Mouse (Mus musculus) kidney, embryonic 16.5 days (tissue): ENCODE data around the gene Hoxb3. TPM values are rescaled to one million over a fixed set of nuclear protein-coding genes. Genes with fewer than 3 reads are reported as not detected.

ENCODE experiments used
- ATAC-seq: fragments of 200-750 bp; cut with Nextera tagmentation; 2 replicates; pipeline ENCODE4 v1.8.0; 2017; ENCODE audit warnings: moderate TSS enrichment; ENCODE audit not compliant: low FRiP score, low TSS enrichment
- H3K27ac ChIP-seq: fragments of 300-500 bp; sonication (generic); 2 replicates; pipeline ENCODE4 v1.5.1; 2014; ENCODE audit warnings: low read length
- H3K27me3 ChIP-seq: fragments of 300-500 bp; sonication (generic); 2 replicates; pipeline ENCODE4 v1.6.1; 2014; ENCODE audit warnings: low read length, control low read depth, mixed read lengths; ENCODE audit not compliant: insufficient read depth
- H3K36me3 ChIP-seq: fragments of 300-500 bp; sonication (generic); 2 replicates; pipeline ENCODE4 v1.6.1; 2014; ENCODE audit warnings: low read length, control low read depth, mixed read lengths; ENCODE audit not compliant: insufficient read depth
- H3K4me1 ChIP-seq: fragments of 300-500 bp; sonication (generic); 2 replicates; pipeline ENCODE4 v1.6.1; 2014; ENCODE audit warnings: low read length, control low read depth, mixed read lengths; ENCODE audit not compliant: insufficient read depth
- H3K4me2 ChIP-seq: fragments of 300-500 bp; sonication (generic); replicated peaks from 2 replicates; pipeline ENCODE4 v1.6.1; 2014; ENCODE audit warnings: low read depth, low read length
- H3K4me3 ChIP-seq: fragments of 300-500 bp; sonication (generic); 2 replicates; pipeline ENCODE4 v1.5.1; 2014; ENCODE audit warnings: mild to moderate bottlenecking, low read length
- H3K9ac ChIP-seq: fragments of 300-500 bp; sonication (generic); replicated peaks from 2 replicates; pipeline ENCODE4 v1.6.1; 2014; ENCODE audit warnings: low read length
- H3K9me3 ChIP-seq: fragments of 300-500 bp; sonication (generic); 2 replicates; pipeline ENCODE4 v1.6.1; 2016; ENCODE audit warnings: low read length, control low read depth
- WGBS: fragments of 180-500 bp; shearing (Covaris S2); extraction: QIAGEN DNeasy Blood & Tissue Kit; methylation state at CpG from one replicate; pipeline ENCODE4 v1.1.7; 2014; 5-methylcytosine and 5-hydroxymethylcytosine counted together
- polyA plus RNA-seq: library from polyadenylated mRNA; unstranded; fragments of >200 nt; fragmentation: Nextera tagmentation; extraction: Ambion mirVana; gene quantifications from 2 replicates; pipeline ENCODE4 v1.2.1, GENCODE M21; 2015

The Hoxb3 gene
- polyA plus RNA-seq, 1 experiment from 2014 or later, result 3.7 TPM

GRCm38 (mm10) chr11:96317608-96318367 lies 5.3 kb upstream of the Hoxb3 start, which contains the start of gene Hoxb4:
Hoxb4 (plus strand) TSS chr11:96318267.
- H3K27me3 ChIP-seq, result no peaks in the 10 kb centered on the region
- no peaks in the 10 kb centered on the region for H3K9me3 ChIP-seq
- 7% methylated on average over 28 of the region's 28 CpGs for WGBS
- 0 out of 2 replicates have a peak, but pooled peaks cover 4% of the 10 kb centered on the region for H3K36me3 ChIP-seq
- peak within 1 kb of the TSS; percentile 99 for H3K27ac ChIP-seq
- H3K4me3 ChIP-seq, result peak within 1 kb of the TSS; percentile 71
- peaks cover 72% of the 10 kb centered on the region for H3K4me1 ChIP-seq
- peak within 1 kb of the TSS; percentile 90 for H3K4me2 ChIP-seq
- peak; percentile 6; the same call in 1 of the 2 replicates for ATAC-seq
- peak within 1 kb of the TSS; percentile 90 for H3K9ac ChIP-seq

- no peaks in the 10 kb centered on the region for H3K9me3 ChIP-seq
- peak overlapping the region; percentile 99 for H3K27ac ChIP-seq
- peak overlapping the region; percentile 71 for H3K4me3 ChIP-seq
- H3K4me1 ChIP-seq, result peaks cover 72% of the 10 kb centered on the region
- ATAC-seq, result peak; percentile 76
- under 1% methylated on average over 38 of the region's 45 CpGs for WGBS
- peak overlapping the region; percentile 90 for H3K4me2 ChIP-seq
- peak overlapping the region; percentile 90 for H3K9ac ChIP-seq
- H3K36me3 ChIP-seq, result 0 out of 2 replicates have a peak, but pooled peaks cover 4% of the 10 kb centered on the region
- H3K27me3 ChIP-seq, result no peaks in the 10 kb centered on the region
Observed at GRCm38 (mm10) chr11:96318368-96319070, 4.6 kb upstream of the Hoxb3 start.

GRCm38 (mm10) chr11:96319071-96319902 lies 3.8 kb upstream of the Hoxb3 start:
- 0 out of 2 replicates have a peak, but pooled peaks cover 4% of the 10 kb centered on the region for H3K36me3 ChIP-seq
- H3K27me3 ChIP-seq, result no peaks in the 10 kb centered on the region
- H3K4me3 ChIP-seq, result peak overlapping the region; percentile 71
- peaks cover 72% of the 10 kb centered on the region for H3K4me1 ChIP-seq
- H3K27ac ChIP-seq, result peak overlapping the region; percentile 99
- WGBS, result under 1% methylated on average over 26 of the region's 34 CpGs
- peak; percentile 87 for ATAC-seq
- H3K9me3 ChIP-seq, result no peaks in the 10 kb centered on the region
- H3K4me2 ChIP-seq, result peak overlapping the region; percentile 90
- peak overlapping the region; percentile 90 for H3K9ac ChIP-seq

DNA sequence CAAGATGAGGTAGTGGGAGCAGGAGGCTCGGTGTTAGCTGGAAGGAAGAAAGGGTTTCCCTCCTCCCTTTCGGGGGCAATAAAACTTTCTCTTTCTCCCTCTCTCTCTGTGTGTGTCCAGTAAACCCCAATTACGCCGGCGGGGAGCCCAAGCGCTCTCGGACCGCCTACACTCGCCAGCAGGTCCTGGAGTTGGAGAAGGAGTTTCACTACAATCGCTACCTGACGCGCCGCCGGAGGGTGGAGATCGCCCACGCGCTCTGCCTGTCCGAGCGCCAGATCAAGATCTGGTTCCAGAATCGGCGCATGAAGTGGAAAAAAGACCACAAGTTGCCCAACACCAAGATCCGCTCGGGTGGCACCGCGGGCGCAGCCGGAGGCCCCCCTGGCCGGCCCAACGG lies 3.2 kb upstream of the Hoxb3 start:
- Histone ChIP-seq H3K4me1 (peaks cover 75% of the 10 kb centered on the region), H3K27ac (peak overlapping the region; percentile 99), H3K4me2 (peak overlapping the region; percentile 90), H3K36me3 (0 out of 2 replicates have a peak, but pooled peaks cover 2% of the 10 kb centered on the region), H3K4me3 (peak overlapping the region; percentile 71), H3K9ac (peak overlapping the region; percentile 90), H3K27me3 (no peaks in the 10 kb centered on the region), H3K9me3 (no peaks in the 10 kb centered on the region)
- ATAC-seq, result peak; percentile 5; the same call in 1 of the 2 replicates
- WGBS, result 1% methylated on average over 29 of the region's 29 CpGs

DNA sequence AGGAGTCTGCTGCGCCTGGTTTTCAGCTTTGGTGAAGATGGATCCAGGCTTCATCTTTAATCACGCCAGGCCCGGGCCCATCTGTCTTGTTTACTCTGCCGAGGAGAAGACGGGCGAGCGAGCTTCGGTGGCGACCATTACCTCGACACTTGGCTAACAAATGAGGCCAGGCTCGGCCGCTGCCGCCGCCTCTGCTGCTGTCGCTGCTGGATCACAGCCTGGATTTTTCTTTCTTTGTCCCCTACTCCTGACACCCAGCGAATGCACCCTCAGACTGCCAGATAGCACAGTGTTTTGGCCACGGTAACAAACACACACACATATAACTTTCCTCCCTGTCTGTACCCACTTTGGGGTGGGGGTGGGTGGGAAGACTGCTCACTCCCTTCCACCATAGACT lies 2.4 kb upstream of the Hoxb3 start:
- peak overlapping the region; percentile 90 for H3K4me2 ChIP-seq
- H3K4me3 ChIP-seq, result peak overlapping the region; percentile 71
- peak overlapping the region; percentile 90 for H3K9ac ChIP-seq
- peaks cover 75% of the 10 kb centered on the region for H3K4me1 ChIP-seq
- H3K36me3 ChIP-seq, result no peaks in the 10 kb centered on the region
- ATAC-seq, result no peak
- no peaks in the 10 kb centered on the region for H3K9me3 ChIP-seq
- H3K27ac ChIP-seq, result peak overlapping the region; percentile 99
- WGBS, result 8% methylated on average over 17 of the region's 17 CpGs
- H3K27me3 ChIP-seq, result no peaks in the 10 kb centered on the region

DNA sequence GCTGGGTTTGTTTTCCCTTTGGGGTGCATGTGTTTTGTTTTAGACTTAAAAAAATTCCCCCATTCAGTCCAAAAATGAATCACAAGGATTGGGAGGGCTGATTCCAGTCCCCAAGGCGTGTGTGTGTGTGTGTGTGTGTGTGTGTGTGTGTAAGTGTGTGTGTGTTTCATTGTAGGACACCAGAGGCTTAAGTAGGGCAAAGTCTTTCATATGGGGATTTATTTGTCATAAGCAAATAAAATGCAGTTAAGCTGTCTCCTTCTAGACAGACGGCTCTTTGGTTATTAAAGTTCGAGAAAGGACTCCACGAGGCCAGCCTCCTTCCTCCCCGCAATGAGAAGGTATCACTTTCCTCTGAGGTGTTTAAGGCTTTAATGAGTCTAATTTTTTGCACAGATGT lies 1.3 kb upstream of the Hoxb3 start:
- Histone ChIP-seq H3K27ac (peak overlapping the region; percentile 99), H3K4me3 (peak overlapping the region; percentile 71), H3K9ac (peak overlapping the region; percentile 90), H3K4me2 (peak overlapping the region; percentile 90), H3K9me3 (no peaks in the 10 kb centered on the region), H3K4me1 (peaks cover 74% of the 10 kb centered on the region), H3K27me3 (no peaks in the 10 kb centered on the region), H3K36me3 (no peaks in the 10 kb centered on the region; the same call in 1 of the 2 replicates)
- ATAC-seq, result no peak
- 19% methylated on average over 5 of the region's 5 CpGs for WGBS

GRCm38 (mm10) chr11:96322738-96323137 lies 388 bp upstream of the Hoxb3 start:
- peaks cover 74% of the 10 kb centered on the region for H3K4me1 ChIP-seq

DNA sequence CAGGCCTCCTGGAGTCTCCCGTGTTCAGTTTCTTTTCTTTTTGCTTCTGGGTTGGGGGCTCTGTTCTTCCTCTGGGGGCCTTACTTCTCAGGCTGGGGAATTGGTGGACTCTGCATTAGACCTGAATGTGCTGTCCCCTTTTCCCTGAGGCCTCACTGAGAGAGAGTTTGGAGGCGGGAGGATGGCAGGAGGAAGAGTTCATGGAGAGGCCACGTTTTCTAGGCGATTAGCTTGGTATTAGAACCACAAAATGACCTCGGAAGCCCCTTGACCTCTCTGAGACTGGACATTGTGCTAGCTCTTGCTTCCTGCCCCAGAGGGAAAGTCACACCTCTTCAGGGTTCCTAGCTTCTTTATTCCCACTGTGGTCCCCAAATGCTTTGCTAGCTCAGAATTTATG lies 999 bp downstream of the Hoxb3 start:
- Histone ChIP-seq H3K27ac (peak overlapping the region; percentile 99), H3K4me1 (peaks cover 85% of the 10 kb centered on the region), H3K9me3 (no peaks in the 10 kb centered on the region), H3K4me2 (peak overlapping the region; percentile 90), H3K36me3 (no peaks in the 10 kb centered on the region; the same call in 1 of the 2 replicates), H3K4me3 (peak overlapping the region; percentile 71), H3K9ac (peak overlapping the region; percentile 90), H3K27me3 (no peaks in the 10 kb centered on the region)
- no peak for ATAC-seq
- WGBS, result 8% methylated on average over 5 of the region's 5 CpGs

More at GRCm38 (mm10) chr11:96322738-96323137, 388 bp upstream of the Hoxb3 start:
- H3K27me3 ChIP-seq, result no peaks in the 10 kb centered on the region
- H3K9ac ChIP-seq, result peak overlapping the region; percentile 90
- ATAC-seq, result no peak
- H3K36me3 ChIP-seq, result no peaks in the 10 kb centered on the region; the same call in 1 of the 2 replicates
- WGBS, result 20% methylated on average over 6 of the region's 6 CpGs
- peak overlapping the region; percentile 90 for H3K4me2 ChIP-seq
- H3K27ac ChIP-seq, result peak overlapping the region; percentile 99
- peak overlapping the region; percentile 71 for H3K4me3 ChIP-seq
- no peaks in the 10 kb centered on the region for H3K9me3 ChIP-seq

DNA sequence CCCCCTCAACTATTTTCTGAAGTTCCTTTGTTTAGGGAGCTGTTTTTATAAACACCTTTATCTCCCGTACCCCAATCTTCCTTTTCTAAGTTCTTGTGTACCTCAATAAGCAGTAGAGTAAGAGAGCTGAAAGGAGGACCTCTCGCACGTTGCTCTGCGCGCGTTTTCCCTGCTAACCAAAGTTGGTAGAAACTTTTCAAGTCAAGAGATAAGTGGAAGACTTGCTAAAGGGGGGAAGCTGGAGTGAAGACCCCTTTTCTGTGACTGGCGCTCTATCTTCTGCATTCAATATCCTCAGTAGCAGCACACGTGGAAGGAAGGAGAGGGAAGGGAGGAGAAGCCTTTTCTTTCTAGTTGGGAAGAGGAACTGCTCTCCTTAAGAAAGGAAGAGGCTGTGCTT lies 1.8 kb downstream of the Hoxb3 start:
- no peak for ATAC-seq

More for the DNA sequence above, 1.8 kb downstream of the Hoxb3 start:
- peaks cover 92% of the 10 kb centered on the region for H3K4me1 ChIP-seq
- H3K27ac ChIP-seq, result peak overlapping the region; percentile 99
- no peaks in the 10 kb centered on the region; the same call in 1 of the 2 replicates for H3K36me3 ChIP-seq
- peak overlapping the region; percentile 90 for H3K4me2 ChIP-seq
- 16% methylated on average over 8 of the region's 8 CpGs for WGBS
- H3K27me3 ChIP-seq, result no peaks in the 10 kb centered on the region
- peak overlapping the region; percentile 71 for H3K4me3 ChIP-seq
- no peaks in the 10 kb centered on the region for H3K9me3 ChIP-seq
- peak overlapping the region; percentile 90 for H3K9ac ChIP-seq
